Mouse (Mus musculus) layer of hippocampus, adult 9-11 months (tissue): ENCODE measurements at regions not wholly inside any gene's neighbourhood (a gene's known extent, or its start where the extent isn't known, plus 50 kb on each side); places are given as distances from the start of the nearest gene placed in this dataset.

ENCODE experiments used
- DNase-seq: peaks from one replicate; pipeline ENCODE4 v3.0.0; 2022

DNA sequence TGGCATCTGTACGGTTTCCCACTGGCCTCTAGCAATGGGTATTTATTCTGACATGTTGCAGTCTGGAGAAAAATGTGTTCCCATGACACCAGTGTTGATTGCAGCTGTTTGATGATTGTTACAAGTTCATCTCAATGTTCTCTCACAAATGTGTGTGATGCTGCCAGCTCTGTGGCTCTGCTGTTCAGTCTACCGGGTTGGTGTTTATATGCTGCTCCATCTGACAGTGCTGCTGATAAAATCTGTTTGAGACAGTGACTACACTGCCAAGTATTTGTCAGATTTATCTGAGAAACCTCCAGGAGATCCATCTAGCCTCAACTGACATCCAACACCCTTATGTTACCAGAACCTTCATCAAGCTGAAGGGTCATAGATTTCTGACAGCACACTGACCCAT, 896.1 kb upstream of the Diaph2 start:
- peak; percentile 45 for DNase-seq
